18 mouse cellular contexts compared by ENCODE assay signal in genomic region chr11:78596750-78597149, GRCm38 (mm10). TPM values are rescaled to one million over a fixed set of nuclear protein-coding genes. Genes with fewer than 3 reads are reported as not detected.
DNase-seq lines count a peak whose midpoint lies in the region; ATAC-seq lines count a peak whose summit lies in the region.
"Had no signal": no experiment of that assay in that cellular context is flagged by ENCODE, and none has a peak within 500 bp of the region (broad histone marks: within the 10 kb centered on the region; RNA-seq: fewer than 3 reads in every experiment).

No protein-coding gene starts in this region.

- no peak overlapping the region for H3K27ac ChIP-seq in forebrain, embryonic 14.5 days (ENCODE audit: low read depth, low read length)
- H3K27ac ChIP-seq in forebrain, embryonic 10.5 days = no peak overlapping the region
- H3K27ac ChIP-seq in midbrain, embryonic 14.5 days (replicated peaks; ENCODE audit: low read depth, low read length) = no peak overlapping the region
- H3K27ac ChIP-seq in midbrain, embryonic 16.5 days (ENCODE audit: low read length) = no peak overlapping the region
- H3K27ac ChIP-seq: heart, adult 2 months; macrophage had no signal

- no peak overlapping the region for H3K4me2 ChIP-seq in forebrain, embryonic 14.5 days (ENCODE audit: low read length)
- H3K4me2 ChIP-seq in midbrain, embryonic 14.5 days (ENCODE audit: low read length) = no peak overlapping the region
- no peak overlapping the region for H3K4me2 ChIP-seq in midbrain, embryonic 16.5 days (ENCODE audit: low read length)

- H3K27me3 ChIP-seq in forebrain, embryonic 14.5 days (replicated peaks; ENCODE audit: control insufficient read depth, insufficient read depth, low read length) = no peaks in the 10 kb centered on the region
- H3K27me3 ChIP-seq in forebrain, embryonic 10.5 days (ENCODE audit: poor library complexity, severe bottlenecking) = no peaks in the 10 kb centered on the region
- H3K27me3 ChIP-seq in midbrain, embryonic 14.5 days (ENCODE audit: control insufficient read depth, insufficient read depth, low read length) = no peaks in the 10 kb centered on the region
- no peaks in the 10 kb centered on the region for H3K27me3 ChIP-seq in midbrain, embryonic 16.5 days (ENCODE audit: control insufficient read depth, insufficient read depth, low read depth, low read length)

- no peaks in the 10 kb centered on the region for H3K4me1 ChIP-seq in forebrain, embryonic 14.5 days (ENCODE audit: control insufficient read depth, insufficient read depth, low read length)
- peaks cover 23% of the 10 kb centered on the region for H3K4me1 ChIP-seq in forebrain, embryonic 10.5 days
- no peaks in the 10 kb centered on the region for H3K4me1 ChIP-seq in midbrain, embryonic 14.5 days (ENCODE audit: control insufficient read depth, insufficient read depth, low read length)
- peaks cover 7% of the 10 kb centered on the region for H3K4me1 ChIP-seq in midbrain, embryonic 16.5 days (ENCODE audit: control insufficient read depth, insufficient read depth, low read length)

- 0 out of 2 replicates have a peak, but pooled peaks cover 10% of the 10 kb centered on the region for H3K36me3 ChIP-seq in forebrain, embryonic 14.5 days (ENCODE audit: control insufficient read depth, insufficient read depth, low read length)
- H3K36me3 ChIP-seq in forebrain, embryonic 10.5 days (replicated peaks) = peaks cover 15% of the 10 kb centered on the region
- H3K36me3 ChIP-seq in midbrain, embryonic 14.5 days (ENCODE audit: control insufficient read depth, insufficient read depth, low read length) = peaks cover 4% of the 10 kb centered on the region; the same call in 1 of the 2 replicates
- H3K36me3 ChIP-seq in midbrain, embryonic 16.5 days (ENCODE audit: control insufficient read depth, insufficient read depth, low read length) = no peaks in the 10 kb centered on the region

- DNase-seq in forebrain, embryonic 14.5 days (ENCODE audit: low spot score) = peak; percentile 49
- no peak for DNase-seq in forebrain, embryonic 10.5 days (ENCODE audit: extremely low spot score, low spot score)
- DNase-seq in midbrain, embryonic 14.5 days = peak; percentile 56
- DNase-seq in forelimb bud, embryonic 11.5 days (ENCODE audit: low read depth, low spot score) = peak; percentile 81
- DNase-seq in retina, embryonic 14.5 days (ENCODE audit: low spot score) = peak; percentile 20
- no peak for DNase-seq in cerebellum, postnatal 14 days
- no peak for DNase-seq in right cerebral cortex, postnatal 25 days
- DNase-seq: adrenal gland, postnatal 25 days; cerebellum, adult 18-20 months; heart, adult 2 months; heart, postnatal 10 days; kidney, adult 18-20 months; kidney, postnatal 4 days; liver, postnatal 0 days; thymus, adult 2 months had no signal

- H3K9ac ChIP-seq in forebrain, embryonic 14.5 days (ENCODE audit: low read length) = no peak overlapping the region
- H3K9ac ChIP-seq in midbrain, embryonic 14.5 days (replicated peaks; ENCODE audit: low read length) = no peak overlapping the region
- no peak overlapping the region for H3K9ac ChIP-seq in midbrain, embryonic 16.5 days (ENCODE audit: low read depth, low read length)
- H3K9ac ChIP-seq: liver, postnatal 0 days had no signal

- no peak overlapping the region for H3K4me3 ChIP-seq in forebrain, embryonic 14.5 days (ENCODE audit: low read depth, low read length)
- no peak overlapping the region for H3K4me3 ChIP-seq in forebrain, embryonic 10.5 days
- no peak overlapping the region for H3K4me3 ChIP-seq in midbrain, embryonic 14.5 days (replicated peaks; ENCODE audit: low read depth, low read length)
- no peak overlapping the region for H3K4me3 ChIP-seq in midbrain, embryonic 16.5 days (ENCODE audit: low read depth, low read length)
- H3K4me3 ChIP-seq: heart, adult 2 months; myocyte had no signal

- no peaks in the 10 kb centered on the region for H3K9me3 ChIP-seq in forebrain, embryonic 14.5 days (replicated peaks; ENCODE audit: control insufficient read depth, low read length)
- no peaks in the 10 kb centered on the region for H3K9me3 ChIP-seq in forebrain, embryonic 10.5 days
- no peaks in the 10 kb centered on the region for H3K9me3 ChIP-seq in midbrain, embryonic 14.5 days (ENCODE audit: control insufficient read depth, low read length)
- no peaks in the 10 kb centered on the region for H3K9me3 ChIP-seq in midbrain, embryonic 16.5 days (replicated peaks; ENCODE audit: control insufficient read depth, low read length, poor library complexity, severe bottlenecking)

- ATAC-seq in forebrain, embryonic 14.5 days = no peak
- ATAC-seq in midbrain, embryonic 14.5 days (ENCODE audit: low FRiP score, low TSS enrichment) = no peak
- ATAC-seq in midbrain, embryonic 16.5 days = no peak
- ATAC-seq: liver, postnatal 0 days had no signal

RNA-seq across cellular contexts. Expression of gene Tmem97, which starts 46.2 kb away (rescaled TPM):
- 40.0 and 48.5 TPM in 2 replicates for polyA plus RNA-seq in forebrain, embryonic 14.5 days (2014; fragmentation: Nextera tagmentation; extraction: Ambion mirVana)
- 106 and 111 TPM in 2 replicates for polyA plus RNA-seq in forebrain, embryonic 10.5 days (2016; fragmentation: Nextera tagmentation; extraction: Ambion mirVana)
- 32.0 and 32.8 TPM in 2 replicates for polyA plus RNA-seq in midbrain, embryonic 14.5 days (2014; fragmentation: Nextera tagmentation; extraction: Ambion mirVana)
- 33.8 and 41.7 TPM in 2 replicates for polyA plus RNA-seq in midbrain, embryonic 16.5 days (2015; fragmentation: Nextera tagmentation; extraction: Ambion mirVana)

Comparison
In these comparisons a context has a peak if more than half of its experiments do, and no peak if none do; other contexts are left out.
1. DNase-seq: peak in forebrain, embryonic 14.5 days (single experiment), midbrain, embryonic 14.5 days (single experiment), forelimb bud, embryonic 11.5 days (single experiment) and retina, embryonic 14.5 days (single experiment); none in forebrain, embryonic 10.5 days (single experiment), cerebellum, postnatal 14 days (0 of 2) and right cerebral cortex, postnatal 25 days (single experiment).